Mouse (Mus musculus) liver, adult (tissue): ENCODE measurements around the gene Flii.

ENCODE experiments used
- GATA4 ChIP-seq: IDR thresholded peaks from 2 replicates; pipeline ENCODE4 v1.6.1; 2014; ENCODE audit warnings: mild to moderate bottlenecking, low read length; ENCODE audit not compliant: insufficient replicate concordance

The Flii gene

DNA sequence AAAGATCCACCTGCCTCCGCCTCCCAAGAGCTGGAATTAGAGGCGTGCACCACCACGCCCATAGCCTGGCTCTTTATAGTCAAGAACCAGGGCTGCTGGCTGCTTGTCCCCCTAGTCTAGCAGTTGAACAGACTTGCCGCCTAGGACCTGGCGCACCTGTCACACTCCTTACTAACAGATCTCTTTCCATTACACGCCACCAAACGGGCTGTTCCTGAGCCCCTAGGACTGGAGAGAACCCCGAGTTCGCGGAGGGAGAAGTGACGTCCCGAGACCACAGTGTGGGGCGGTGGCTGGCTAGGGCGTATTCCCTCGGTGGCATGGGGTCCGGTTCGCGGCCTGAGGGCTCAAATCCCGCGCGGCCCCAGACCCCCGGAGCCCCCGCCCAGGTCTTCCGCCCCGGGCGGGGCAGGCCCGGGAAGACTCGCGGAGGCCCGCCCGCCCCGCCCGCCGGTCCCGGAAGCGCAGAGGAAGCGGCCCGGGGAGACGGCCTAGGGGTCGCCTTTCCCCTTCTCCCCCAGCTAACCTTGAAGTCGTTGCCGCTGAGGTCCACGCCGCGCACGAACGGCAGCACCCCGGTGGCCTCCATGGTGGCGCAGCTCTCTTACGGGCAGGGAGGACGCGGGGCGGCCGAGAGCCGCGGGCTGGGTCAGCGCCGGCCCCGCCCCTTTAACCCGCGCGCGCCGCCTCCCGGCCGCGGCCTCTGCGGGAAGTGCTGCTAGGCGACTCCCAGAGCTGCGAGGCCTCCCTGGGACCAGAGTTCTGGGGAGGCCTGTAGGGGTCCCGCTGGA, at the start of gene Flii:
Gene Flii (minus strand): TSS at position 663 of the 791 bp plus-strand sequence.
- peak; percentile 22; the same call in 1 of the 2 replicates for TF ChIP-seq GATA4

DNA sequence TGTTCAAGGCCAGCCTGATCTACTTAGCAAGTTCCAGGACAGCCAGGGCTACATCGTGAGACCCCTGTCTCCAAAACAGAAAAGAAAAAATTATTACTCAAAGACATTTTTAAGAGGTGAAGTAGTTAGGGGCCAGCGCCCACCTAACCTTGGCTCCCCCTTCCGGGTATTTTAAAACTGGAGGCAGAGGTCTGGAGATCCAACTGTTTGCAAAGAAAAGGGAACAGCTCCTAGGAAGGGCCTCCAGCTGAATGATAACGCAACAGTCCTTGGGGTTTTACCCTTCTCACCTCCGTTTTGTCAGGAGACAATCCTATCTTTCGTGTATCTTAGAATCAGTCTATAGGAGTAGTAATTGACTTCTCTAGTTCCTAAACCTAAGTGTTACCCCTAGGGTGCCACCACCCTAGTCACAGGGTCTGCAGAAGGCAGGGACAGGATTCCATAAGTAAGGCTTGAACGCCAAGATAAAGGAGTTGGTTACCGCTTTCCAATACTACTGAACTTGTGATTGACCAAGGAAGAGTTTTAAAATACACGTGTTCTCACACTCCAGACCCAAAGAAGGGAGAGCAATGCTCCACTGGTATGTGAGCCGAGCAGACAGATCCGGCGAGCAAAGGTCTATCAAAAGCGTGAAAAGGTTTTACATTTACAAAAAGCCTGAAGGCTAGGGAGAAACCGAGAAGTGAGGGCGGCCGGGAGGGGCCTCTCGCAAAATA, 49.2 kb upstream of the Flii start:
- no peak for TF ChIP-seq GATA4

DNA sequence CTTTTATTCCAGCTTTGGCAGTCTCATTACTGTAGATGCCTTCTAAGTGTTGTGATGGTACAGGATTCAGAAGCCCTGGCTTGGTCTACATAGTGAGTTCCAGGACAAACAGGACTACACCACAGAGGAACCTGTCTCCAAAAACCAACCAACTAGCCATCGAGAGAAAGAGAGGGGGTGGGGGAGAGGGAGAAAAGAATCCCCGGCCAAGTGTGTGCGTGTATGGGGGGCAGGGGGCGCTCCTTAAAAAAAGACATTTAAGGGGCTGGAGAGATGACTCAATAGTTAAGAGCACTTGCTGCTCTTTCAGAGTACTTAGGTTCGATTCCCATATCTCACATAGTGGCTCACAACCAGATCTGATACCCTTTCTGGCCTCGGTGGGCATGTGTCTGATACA, 48.5 kb upstream of the Flii start:
- TF ChIP-seq GATA4 = no peak

DNA sequence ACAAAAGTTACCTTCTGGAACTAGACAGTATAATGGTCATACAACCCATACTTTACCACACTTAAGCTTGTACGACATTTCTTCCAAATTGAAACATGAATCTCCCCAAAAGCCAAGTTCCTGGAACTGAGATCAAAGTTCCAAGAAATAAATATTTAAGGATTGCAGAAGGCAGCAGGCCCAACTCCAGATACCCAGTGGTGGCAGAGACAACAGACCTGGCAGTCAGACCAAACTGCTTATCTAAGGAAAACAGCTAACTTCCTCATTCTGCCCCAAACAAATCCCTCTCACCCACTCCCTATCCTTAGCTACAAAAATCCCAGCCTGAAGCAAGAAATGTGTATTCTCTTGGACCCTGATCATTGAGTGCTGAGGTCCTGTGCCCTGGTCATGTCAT, 47.8 kb upstream of the Flii start:
- TF ChIP-seq GATA4 = no peak

DNA sequence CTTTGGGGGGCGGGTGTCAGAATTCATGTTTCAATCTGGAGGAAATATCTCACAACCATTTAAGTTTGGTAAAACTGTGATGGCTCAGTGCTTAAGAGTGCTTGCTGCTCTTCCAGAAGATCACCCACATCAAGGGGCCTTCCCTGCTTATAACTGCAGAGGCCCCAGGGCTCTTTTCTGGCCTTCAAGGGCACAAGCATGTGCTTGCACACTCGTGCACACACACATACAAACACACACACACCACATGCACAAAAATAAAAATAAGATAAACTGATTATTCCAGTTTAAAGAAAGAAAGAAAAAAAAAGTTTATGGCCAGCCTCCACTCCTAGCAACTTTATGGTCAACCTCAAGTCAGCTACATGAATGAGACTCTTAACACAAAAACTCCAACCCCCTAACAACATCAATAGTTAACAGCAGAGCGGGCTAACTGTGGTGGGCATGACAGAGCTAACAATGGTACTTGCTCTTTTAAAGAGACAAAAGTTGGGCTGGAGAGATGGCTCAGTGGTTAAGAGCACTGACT, 47.2 kb upstream of the Flii start:
- no peak for TF ChIP-seq GATA4

DNA sequence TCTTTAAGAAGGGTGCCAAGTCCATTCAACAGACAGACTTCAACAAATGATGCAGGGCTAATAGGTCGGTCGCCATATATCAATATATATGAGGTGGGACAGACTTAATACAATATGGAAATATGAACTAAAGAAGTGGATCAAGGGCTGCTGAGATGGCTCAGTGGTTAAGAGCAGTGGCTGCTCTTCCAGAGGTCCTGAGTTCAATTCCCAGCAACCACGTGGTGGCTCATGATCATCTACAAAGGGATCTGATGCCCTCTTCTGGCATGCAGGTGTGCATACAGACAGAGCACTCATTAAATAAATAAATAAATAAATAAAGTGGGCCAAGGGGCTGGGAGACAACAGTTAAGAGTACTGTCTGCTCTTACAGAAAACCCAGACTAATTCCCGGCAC, 45.1 kb upstream of the Flii start:
- TF ChIP-seq GATA4 = no peak

DNA sequence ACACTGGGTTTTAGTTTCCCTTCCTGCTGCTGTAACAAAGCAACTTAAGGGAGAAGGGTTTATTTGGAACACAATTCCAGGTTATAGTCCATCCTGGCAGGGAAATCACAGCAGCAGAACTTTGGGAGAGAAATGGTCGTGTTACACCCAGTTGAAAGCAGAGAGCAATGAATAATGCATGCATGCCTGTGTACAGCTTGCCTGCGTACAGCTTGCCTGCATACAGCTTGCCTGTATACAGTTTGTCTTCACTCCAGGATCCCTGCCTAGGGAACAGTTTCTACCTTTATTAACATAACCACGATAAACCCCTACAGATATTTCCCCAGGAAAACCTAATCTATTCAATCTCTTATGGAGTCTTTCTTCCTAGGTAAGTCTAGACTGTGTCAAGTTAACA, 43.7 kb upstream of the Flii start:
- TF ChIP-seq GATA4 = no peak

DNA sequence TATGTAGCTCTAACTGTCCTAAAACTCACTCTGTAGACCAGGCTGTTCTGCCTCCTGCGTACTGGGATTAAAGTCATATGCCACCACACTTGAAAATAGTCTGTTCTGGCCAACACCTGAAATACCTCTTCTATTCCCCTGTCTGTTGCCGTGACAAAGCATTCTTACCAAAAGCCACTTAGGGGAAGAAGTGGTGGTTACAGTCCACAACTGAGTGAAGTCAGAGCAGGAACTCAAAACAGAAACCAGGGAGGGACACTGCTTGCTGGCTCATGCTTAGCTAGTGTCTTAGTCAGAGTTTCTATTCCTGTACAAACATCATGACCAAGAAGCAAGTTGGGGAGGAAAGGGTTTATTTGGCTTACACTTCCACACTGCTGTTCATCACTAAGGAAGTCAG, 42.3 kb upstream of the Flii start:
- TF ChIP-seq GATA4 = no peak

DNA sequence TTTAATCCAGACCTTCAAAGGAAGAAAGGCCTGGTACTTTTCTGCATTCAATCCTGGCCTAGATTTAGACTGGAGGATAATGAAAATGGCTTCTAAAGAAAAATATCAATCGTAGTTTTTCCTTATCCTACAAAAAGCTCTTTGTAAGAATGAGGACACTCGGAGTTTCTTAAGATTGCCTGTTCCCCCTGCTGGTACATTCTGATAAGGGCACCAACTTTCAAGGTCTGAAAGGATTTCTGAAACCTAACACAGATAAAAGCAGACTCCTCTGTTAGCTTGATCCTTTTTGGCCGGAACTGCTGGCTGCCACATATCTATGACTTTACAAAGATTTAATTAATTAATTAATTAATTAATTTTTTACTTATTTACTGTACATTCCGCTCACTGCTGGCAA, 39.9 kb upstream of the Flii start:
- no peak for TF ChIP-seq GATA4

DNA sequence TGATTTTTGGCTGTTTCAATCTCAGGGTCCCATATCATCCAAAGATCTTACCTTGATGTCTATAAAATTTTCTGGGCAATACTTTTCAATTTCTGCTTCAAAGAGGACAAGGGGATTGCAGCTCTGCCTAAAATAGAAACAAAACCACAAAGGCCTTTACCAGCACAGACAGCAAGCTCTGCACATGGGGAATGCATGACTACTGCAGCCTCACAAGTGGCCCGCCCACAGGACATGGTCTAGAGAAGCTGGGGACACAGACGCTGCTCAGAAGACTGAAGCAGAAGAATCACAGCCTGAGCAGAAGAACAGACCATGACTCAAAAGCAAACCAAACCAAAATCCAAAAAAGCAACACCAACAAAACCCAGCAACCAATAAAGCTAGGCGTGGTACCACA, 34.6 kb upstream of the Flii start:
- no peak for TF ChIP-seq GATA4

DNA sequence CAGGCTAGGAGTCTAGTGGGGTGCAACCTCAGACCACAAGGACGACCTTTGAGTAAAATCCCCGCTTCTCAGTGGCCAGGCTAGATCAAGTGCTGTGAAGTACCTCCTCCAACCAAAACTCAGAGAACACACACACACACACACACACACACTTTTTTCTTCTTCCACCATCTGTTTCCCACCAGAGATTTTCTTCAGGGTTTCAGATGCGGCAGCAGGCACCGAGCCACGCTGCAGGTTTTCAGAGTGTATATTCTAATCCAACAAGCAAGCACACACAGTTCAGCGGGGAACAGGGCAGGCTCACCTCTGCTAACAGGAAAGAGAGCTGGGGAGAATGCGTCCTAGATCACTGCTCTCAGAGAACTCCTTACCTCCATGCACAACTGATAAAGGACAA, 28.5 kb upstream of the Flii start:
- TF ChIP-seq GATA4 = no peak

DNA sequence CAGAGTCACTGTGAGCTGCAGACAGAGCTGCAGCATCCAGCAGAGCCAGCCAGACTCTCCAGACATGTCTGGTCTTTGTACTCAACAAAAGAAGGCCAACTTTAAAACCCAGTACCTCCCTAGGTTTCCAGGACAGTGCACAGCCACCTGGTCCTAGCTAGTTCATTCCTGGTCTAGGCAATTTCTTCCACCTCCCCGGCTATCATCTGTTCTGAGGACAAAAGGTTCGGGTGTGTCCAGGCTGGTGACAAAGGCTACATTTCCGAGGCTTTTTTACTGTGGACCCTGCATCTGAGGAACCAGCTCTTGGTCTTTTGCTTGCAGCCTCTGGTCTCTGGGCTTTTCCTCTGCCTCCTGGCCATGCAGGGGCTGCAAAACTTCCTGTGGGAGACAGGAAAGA, 13.3 kb upstream of the Flii start:
- TF ChIP-seq GATA4 = no peak

DNA sequence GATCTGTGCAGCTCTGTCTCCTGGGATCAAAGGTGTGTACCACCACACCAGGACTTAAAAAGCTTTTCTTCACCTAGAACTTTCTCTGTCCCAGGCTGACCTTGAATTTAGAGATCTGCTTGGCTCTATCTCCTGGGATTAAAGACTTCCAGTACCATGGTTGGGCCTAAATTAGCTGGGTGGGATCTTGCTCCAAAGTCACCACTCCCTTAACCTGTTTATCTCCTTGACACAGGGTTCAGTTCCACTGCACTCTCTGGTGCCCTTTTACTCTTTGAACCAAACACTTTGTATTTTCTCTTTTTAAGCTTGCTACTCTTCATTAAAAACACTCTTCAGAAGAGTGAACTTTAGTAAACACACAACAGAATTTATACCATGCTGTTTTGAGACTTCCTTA, 10.4 kb upstream of the Flii start:
- TF ChIP-seq GATA4 = no peak

DNA sequence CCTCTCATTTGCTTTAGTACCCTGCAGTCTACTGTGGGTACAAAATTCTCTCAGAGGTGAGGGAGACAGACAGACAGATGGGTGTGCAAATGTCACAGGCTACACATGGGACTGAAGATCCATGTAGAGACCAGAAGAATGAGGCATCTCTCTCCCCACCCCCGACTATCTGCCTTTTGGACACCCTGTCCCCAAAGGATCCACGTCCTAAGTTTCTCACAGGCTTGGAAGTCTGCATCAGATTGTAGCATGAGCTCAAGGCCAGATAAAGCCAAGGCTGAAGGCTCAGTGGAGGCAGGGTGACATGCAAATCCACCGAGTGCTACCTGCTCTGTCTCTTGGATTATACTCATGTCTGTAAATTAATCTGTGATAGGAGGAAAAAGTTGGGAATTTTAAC, 9.4 kb upstream of the Flii start:
- TF ChIP-seq GATA4 = no peak

DNA sequence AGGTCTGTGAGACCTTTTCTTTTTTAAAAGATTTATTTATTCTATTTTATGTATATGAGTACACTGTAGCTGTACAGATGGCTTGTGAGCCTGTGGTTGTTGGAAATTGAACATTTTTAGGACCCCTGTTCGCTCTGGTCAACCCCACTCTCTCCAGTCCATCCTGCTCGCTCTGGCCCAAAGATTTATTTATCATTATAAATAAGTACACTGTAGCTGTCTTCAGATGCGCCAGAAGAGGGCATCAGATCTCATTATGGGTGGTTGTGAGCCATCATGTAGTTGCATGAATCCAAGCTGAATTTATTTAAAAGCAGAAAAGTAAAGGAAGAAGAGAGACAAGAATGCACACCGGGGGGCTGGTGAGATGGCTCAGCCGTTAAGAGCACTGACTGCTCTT, 8.1 kb upstream of the Flii start:
- TF ChIP-seq GATA4 = no peak

DNA sequence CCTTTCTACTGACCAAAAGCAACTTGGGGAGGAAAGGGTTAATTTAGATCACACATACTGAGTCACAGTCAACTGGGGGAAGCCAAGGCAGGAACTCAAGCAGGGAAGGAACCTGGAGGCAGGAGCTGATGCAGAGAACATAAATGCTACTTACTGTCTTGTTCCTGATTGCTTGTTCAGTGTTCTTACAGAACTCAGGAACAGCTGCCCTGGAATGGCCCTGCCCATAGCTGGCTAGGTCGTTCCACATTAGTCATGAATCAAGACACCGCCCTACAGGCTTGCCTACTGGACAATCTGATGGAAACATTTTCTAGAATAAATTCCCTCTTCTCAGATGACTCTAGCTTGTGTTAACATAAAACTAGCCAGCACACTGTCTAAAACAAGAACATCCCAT, 7.1 kb upstream of the Flii start:
- no peak for TF ChIP-seq GATA4
